Mouse (Mus musculus): ENCODE data around the gene Gcc1.

DNA sequence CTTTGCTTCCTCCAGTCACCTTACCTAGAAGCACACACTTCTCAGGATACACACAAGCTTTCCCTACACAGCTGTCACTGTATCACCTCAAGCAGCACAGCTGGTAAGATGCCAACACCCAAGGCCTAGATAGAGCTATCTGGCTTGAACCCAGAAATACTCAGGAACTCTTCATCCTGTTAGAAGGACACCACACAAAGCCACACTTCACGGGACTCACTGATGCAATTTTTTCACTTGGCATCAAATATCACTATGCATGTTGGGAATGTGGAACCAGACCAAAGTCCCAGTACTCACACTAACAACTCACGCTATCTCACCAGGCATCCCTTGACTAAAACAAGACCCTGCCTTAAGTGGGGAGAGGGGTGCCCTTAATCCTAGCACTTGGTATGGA, 8.5 kb downstream of the Gcc1 start:
- TF ChIP-seq CTCF (IDR thresholded peaks at IDR 0.05; ENCODE audit: control insufficient read depth, insufficient read depth, low read length), result no peak
- TF ChIP-seq POLR2A (IDR thresholded peaks at IDR 0.05; ENCODE audit: borderline replicate concordance, control insufficient read depth, low read depth, low read length), result no peak

All from bone marrow, adult 2 months (tissue).